7 mouse cellular contexts compared by ENCODE assay signal in the genomic region with DNA sequence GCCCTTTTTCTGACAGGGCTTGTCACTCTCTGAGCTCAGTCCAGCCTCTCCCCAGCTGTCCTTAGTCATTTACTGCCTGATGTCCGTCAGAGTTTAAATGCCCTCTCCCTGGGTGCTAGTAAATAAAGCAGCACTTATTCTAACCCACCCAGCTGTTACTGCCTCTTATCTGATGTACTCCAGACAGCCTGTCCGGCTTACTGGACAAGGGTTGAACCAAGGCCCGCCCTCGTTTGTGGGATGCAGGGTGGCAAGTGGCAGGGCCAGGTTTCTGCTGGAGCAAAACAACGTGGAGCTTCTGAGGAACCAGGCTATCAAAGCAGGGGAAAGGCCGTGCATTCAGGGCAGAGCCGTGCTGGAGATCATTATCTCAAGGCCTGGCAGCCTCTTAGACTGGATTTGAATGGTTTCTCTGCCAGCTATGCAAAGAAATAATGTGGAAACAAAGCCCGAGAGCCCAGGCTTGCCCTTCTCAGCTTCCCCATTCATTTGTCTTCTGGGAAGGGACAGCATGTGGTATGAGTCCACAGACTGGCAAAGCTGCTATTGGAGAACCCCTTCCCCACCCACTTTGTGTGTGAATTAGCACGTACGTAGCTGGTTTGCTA. TPM values are rescaled to one million over a fixed set of nuclear protein-coding genes. Genes with fewer than 3 reads are reported as not detected.
DNase-seq lines count a peak whose midpoint lies in the region; ATAC-seq lines count a peak whose summit lies in the region.

No protein-coding gene starts in this region.

- no peak overlapping the region; the same call in 1 of the 2 replicates for H3K9ac ChIP-seq in embryonic facial prominence, embryonic 11.5 days (replicated peaks; ENCODE audit: low read length)

- H3K27ac ChIP-seq in embryonic facial prominence, embryonic 11.5 days (replicated peaks; ENCODE audit: low read depth, low read length) = 0 out of 2 replicates have a peak overlapping the region, but pooled peaks have one; percentile 20
- peak overlapping the region; percentile 85 for H3K27ac ChIP-seq in forebrain, embryonic 10.5 days

- H3K4me1 ChIP-seq in embryonic facial prominence, embryonic 11.5 days (ENCODE audit: control insufficient read depth, insufficient read depth, low read length) = no peaks in the 10 kb centered on the region; the same call in 1 of the 2 replicates
- peaks cover 88% of the 10 kb centered on the region for H3K4me1 ChIP-seq in forebrain, embryonic 10.5 days

- no peaks in the 10 kb centered on the region; the same call in 1 of the 2 replicates for H3K36me3 ChIP-seq in embryonic facial prominence, embryonic 11.5 days (replicated peaks; ENCODE audit: control insufficient read depth, insufficient read depth, low read depth, low read length)
- peaks cover 25% of the 10 kb centered on the region for H3K36me3 ChIP-seq in forebrain, embryonic 10.5 days (replicated peaks)

- ATAC-seq in embryonic facial prominence, embryonic 11.5 days (replicated peaks; ENCODE audit: insufficient number of reproducible peaks, low FRiP score, low TSS enrichment, low read depth) = no peak
- no peak for ATAC-seq in frontal cortex, adult (ENCODE audit: low TSS enrichment)

- DNase-seq in embryonic facial prominence, embryonic 11.5 days (ENCODE audit: low spot score) = no peak
- DNase-seq in forebrain, embryonic 10.5 days (ENCODE audit: extremely low spot score, low spot score) = no peak
- DNase-seq in kidney, postnatal 14 days = peak; percentile 59
- DNase-seq in lung, postnatal 36 days = peak; percentile 87
- no peak for DNase-seq in B cell, adult 2 months
- DNase-seq in gastrocnemius, adult 18-20 months (ENCODE audit: low spot score) = no peak

- no peaks in the 10 kb centered on the region for H3K9me3 ChIP-seq in embryonic facial prominence, embryonic 11.5 days (replicated peaks; ENCODE audit: control insufficient read depth, low read length)
- H3K9me3 ChIP-seq in forebrain, embryonic 10.5 days = no peaks in the 10 kb centered on the region

- WGBS in embryonic facial prominence, embryonic 11.5 days = 50% methylated on average over 10 of the region's 10 CpGs
- 38% methylated on average over 10 of the region's 10 CpGs for WGBS in forebrain, embryonic 10.5 days

- H3K27me3 ChIP-seq in embryonic facial prominence, embryonic 11.5 days (ENCODE audit: control insufficient read depth, insufficient read depth, low read length) = no peaks in the 10 kb centered on the region
- no peaks in the 10 kb centered on the region; the same call in 1 of the 2 replicates for H3K27me3 ChIP-seq in forebrain, embryonic 10.5 days (ENCODE audit: poor library complexity, severe bottlenecking)

- no peak overlapping the region for H3K4me3 ChIP-seq in embryonic facial prominence, embryonic 11.5 days (ENCODE audit: low read depth, low read length)
- no peak overlapping the region; the same call in 1 of the 2 replicates for H3K4me3 ChIP-seq in forebrain, embryonic 10.5 days

- no peak overlapping the region for H3K4me2 ChIP-seq in embryonic facial prominence, embryonic 11.5 days (ENCODE audit: low read depth, low read length)

RNA-seq across cellular contexts. Expression of gene Btg2, which starts 7.4 kb away (rescaled TPM):
- polyA plus RNA-seq in embryonic facial prominence, embryonic 11.5 days (2014; fragmentation: Nextera tagmentation; extraction: Ambion mirVana) = 38.1 and 38.9 TPM in 2 replicates
- polyA plus RNA-seq in forebrain, embryonic 10.5 days (2016; fragmentation: Nextera tagmentation; extraction: Ambion mirVana) = 64.6 and 68.6 TPM in 2 replicates
- 10 to 100 TPM; 41.2 to 63.7 TPM for total RNA-seq in gastrocnemius, adult 18-20 months (2021)

RNA-seq across cellular contexts. Expression of gene Fmod, which starts 34.5 kb away (rescaled TPM):
- polyA plus RNA-seq in embryonic facial prominence, embryonic 11.5 days (2014; fragmentation: Nextera tagmentation; extraction: Ambion mirVana) = 2.4 and 3.9 TPM in 2 replicates
- 1.3 TPM in 2 replicates for polyA plus RNA-seq in forebrain, embryonic 10.5 days (2016; fragmentation: Nextera tagmentation; extraction: Ambion mirVana)
- total RNA-seq in gastrocnemius, adult 18-20 months (2021) = 100 to 1,000 TPM in 1 of 2 experiments, 10 to 100 TPM in 1; 41.0 to 107 TPM

RNA-seq across cellular contexts. Expression of gene Chit1, which starts 39.5 kb away (rescaled TPM):
- not detected in 2 replicates for polyA plus RNA-seq in embryonic facial prominence, embryonic 11.5 days (2014; fragmentation: Nextera tagmentation; extraction: Ambion mirVana)
- not detected in 2 replicates for polyA plus RNA-seq in forebrain, embryonic 10.5 days (2016; fragmentation: Nextera tagmentation; extraction: Ambion mirVana)
- total RNA-seq in gastrocnemius, adult 18-20 months (2021) = not detected

Comparison
In these comparisons a context has a peak if more than half of its experiments do, and no peak if none do; other contexts are left out.
1. DNase-seq: peak in kidney, postnatal 14 days (single experiment) and lung, postnatal 36 days (single experiment); none in embryonic facial prominence, embryonic 11.5 days (single experiment), forebrain, embryonic 10.5 days (single experiment), B cell, adult 2 months (0 of 2) and gastrocnemius, adult 18-20 months (single experiment).